Mouse (Mus musculus): ENCODE data around the gene Gfpt1.

- TF ChIP-seq CTCF (IDR thresholded peaks at IDR 0.05; ENCODE audit: borderline replicate concordance, insufficient read depth, low read depth, low read length) (no peak), POLR2A (IDR thresholded peaks at IDR 0.05; ENCODE audit: borderline replicate concordance, insufficient read depth, low read length) (no peak)
These were observed 8.3 kb upstream of the Gfpt1 start for GRCm38 (mm10) chr6:87034395-87034794.

Measured in cerebellum, adult 2 months (tissue).